Mouse (Mus musculus): Measurements from ENCODE around the gene Dll4. TPM values are rescaled to one million over a fixed set of nuclear protein-coding genes. Genes with fewer than 3 reads are reported as not detected.

Gene Dll4
- polyA plus RNA-seq, 1 experiment from 2014 or later: 22.7 TPM

DNA sequence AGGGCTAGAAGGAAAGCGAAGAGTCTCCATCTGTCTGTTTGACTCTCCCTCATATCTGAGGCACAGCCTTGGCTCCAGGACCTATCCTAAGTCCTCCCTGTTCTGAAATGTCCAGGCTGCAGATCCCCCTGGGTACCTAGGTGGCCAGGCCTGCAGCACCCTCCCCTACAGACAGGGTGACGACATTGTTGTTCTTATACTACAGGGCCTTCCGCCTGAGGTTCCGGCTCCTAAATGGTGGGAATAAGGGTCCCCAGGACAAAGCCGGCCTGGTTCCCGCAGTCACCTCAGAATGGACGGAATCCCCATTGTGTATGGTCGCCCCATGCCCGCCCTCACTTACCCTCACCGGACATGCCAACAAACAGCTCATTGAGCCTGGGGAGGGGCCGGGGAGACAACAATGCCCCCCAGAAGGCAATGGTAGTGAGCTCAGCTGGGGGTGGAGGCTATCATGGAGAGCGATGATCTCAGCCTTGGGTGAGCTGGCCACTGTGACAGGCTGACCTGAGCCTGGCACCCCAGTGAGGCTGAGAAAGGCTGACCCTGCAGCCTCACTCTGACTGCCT is 10.8 kb upstream of the Dll4 start:
- H3K4me3 ChIP-seq (ENCODE audit: low read depth, low read length): no peak overlapping the region
- no peak overlapping the region for H3K9ac ChIP-seq (replicated peaks; ENCODE audit: low read depth)
- ATAC-seq (peak; percentile 76), DNase-seq (ENCODE audit: low spot score) (peak; percentile 63)
- H3K4me2 ChIP-seq (replicated peaks; ENCODE audit: low read depth, low read length): no peak overlapping the region
- TF ChIP-seq CTCF (IDR thresholded peaks at IDR 0.05) (no peak), EP300 (IDR thresholded peaks at IDR 0.05) (no peak)
- H3K4me1 ChIP-seq (ENCODE audit: insufficient read depth, low read depth, low read length): peaks cover 5% of the 10 kb centered on the region; the same call in 1 of the 2 replicates
- 61% methylated on average over 12 of the region's 12 CpGs for WGBS
- H3K27ac ChIP-seq (ENCODE audit: low read length): peak overlapping the region; percentile 88
- no peaks in the 10 kb centered on the region for H3K27me3 ChIP-seq (replicated peaks; ENCODE audit: insufficient read depth, low read length)
- no peaks in the 10 kb centered on the region for H3K36me3 ChIP-seq (ENCODE audit: insufficient read depth, low read length)
- no peaks in the 10 kb centered on the region for H3K9me3 ChIP-seq (ENCODE audit: low read length)

DNA sequence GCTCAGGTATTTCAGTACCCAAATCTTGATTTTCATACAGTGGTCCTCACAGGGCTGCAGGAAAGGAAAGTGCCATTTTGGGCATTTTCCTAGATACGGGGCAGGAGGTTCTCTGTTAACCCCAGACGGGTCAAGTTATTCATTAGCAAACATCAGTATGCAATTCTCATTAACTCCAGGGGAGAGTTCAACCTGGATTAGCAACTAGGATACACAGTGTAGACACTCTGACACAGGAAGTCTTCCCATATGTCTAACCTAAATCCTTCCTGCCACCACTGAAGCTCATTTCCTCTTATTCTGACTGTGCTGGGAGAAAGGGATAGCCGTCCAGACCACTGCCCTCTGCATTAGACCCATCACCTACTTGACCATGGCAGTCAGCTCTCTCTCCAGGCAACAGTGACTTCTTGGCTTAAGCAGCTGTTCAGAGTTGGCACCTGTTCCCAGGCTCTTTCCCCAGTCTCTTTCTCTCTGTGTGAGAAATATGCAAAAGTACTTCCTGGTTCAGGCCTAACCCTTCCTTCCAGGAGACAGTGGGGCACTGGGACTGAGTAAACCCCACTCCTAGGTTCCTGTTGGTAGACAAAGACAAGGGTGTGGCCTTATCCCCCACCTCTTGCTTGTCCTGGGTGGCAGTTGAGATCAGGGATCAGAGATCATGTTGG is 7.4 kb upstream of the Dll4 start:
- Histone ChIP-seq H3K36me3 (ENCODE audit: insufficient read depth, low read length) (no peaks in the 10 kb centered on the region), H3K4me2 (replicated peaks; ENCODE audit: low read depth, low read length) (no peak overlapping the region), H3K9me3 (ENCODE audit: low read length) (no peaks in the 10 kb centered on the region), H3K27ac (ENCODE audit: low read length) (peak overlapping the region; percentile 32), H3K9ac (replicated peaks; ENCODE audit: low read depth) (no peak overlapping the region), H3K4me1 (ENCODE audit: insufficient read depth, low read depth, low read length) (peaks cover 15% of the 10 kb centered on the region; the same call in 1 of the 2 replicates), H3K27me3 (replicated peaks; ENCODE audit: insufficient read depth, low read length) (no peaks in the 10 kb centered on the region; the same call in 1 of the 2 replicates), H3K4me3 (ENCODE audit: low read depth, low read length) (no peak overlapping the region)
- TF ChIP-seq CTCF (IDR thresholded peaks at IDR 0.05) (no peak), EP300 (IDR thresholded peaks at IDR 0.05) (no peak)
- peak; percentile 16; the same call in 1 of the 2 replicates for ATAC-seq
- peak; percentile 65 for DNase-seq (ENCODE audit: low spot score)
- WGBS: 43% methylated on average over 3 of the region's 3 CpGs

DNA sequence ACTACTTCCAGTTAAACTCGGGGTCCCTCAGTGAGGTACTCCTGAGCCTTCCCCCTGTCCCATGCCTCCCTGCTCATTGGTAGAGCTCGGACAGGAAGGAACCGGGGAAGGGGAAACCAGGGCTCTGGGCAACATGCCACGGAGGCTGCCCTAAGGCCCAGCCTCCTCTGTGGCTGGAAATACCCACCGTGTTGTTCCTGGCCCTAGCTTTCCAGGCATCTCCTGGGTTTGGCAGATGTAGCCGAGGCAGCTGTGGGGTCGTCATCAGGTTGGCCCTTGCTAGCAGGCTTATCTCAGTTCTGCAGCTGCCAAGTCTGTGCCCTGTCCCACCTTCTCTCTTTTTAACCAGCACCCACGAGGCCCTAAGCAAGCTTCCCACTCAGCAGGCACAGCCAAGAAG is 5.0 kb upstream of the Dll4 start:
- DNase-seq (ENCODE audit: low spot score): no peak
- Histone ChIP-seq H3K9me3 (ENCODE audit: low read length) (no peaks in the 10 kb centered on the region), H3K4me2 (replicated peaks; ENCODE audit: low read depth, low read length) (no peak overlapping the region), H3K36me3 (ENCODE audit: insufficient read depth, low read length) (no peaks in the 10 kb centered on the region), H3K4me1 (ENCODE audit: insufficient read depth, low read depth, low read length) (peaks cover 24% of the 10 kb centered on the region; the same call in 1 of the 2 replicates), H3K9ac (replicated peaks; ENCODE audit: low read depth) (no peak overlapping the region), H3K27me3 (replicated peaks; ENCODE audit: insufficient read depth, low read length) (peaks cover 8% of the 10 kb centered on the region), H3K4me3 (ENCODE audit: low read depth, low read length) (no peak overlapping the region), H3K27ac (ENCODE audit: low read length) (no peak overlapping the region)
- no peak for ATAC-seq
- no peak for TF ChIP-seq CTCF (IDR thresholded peaks at IDR 0.05)
- no peak for TF ChIP-seq EP300 (IDR thresholded peaks at IDR 0.05)
- 50% methylated on average over 8 of the region's 8 CpGs for WGBS

DNA sequence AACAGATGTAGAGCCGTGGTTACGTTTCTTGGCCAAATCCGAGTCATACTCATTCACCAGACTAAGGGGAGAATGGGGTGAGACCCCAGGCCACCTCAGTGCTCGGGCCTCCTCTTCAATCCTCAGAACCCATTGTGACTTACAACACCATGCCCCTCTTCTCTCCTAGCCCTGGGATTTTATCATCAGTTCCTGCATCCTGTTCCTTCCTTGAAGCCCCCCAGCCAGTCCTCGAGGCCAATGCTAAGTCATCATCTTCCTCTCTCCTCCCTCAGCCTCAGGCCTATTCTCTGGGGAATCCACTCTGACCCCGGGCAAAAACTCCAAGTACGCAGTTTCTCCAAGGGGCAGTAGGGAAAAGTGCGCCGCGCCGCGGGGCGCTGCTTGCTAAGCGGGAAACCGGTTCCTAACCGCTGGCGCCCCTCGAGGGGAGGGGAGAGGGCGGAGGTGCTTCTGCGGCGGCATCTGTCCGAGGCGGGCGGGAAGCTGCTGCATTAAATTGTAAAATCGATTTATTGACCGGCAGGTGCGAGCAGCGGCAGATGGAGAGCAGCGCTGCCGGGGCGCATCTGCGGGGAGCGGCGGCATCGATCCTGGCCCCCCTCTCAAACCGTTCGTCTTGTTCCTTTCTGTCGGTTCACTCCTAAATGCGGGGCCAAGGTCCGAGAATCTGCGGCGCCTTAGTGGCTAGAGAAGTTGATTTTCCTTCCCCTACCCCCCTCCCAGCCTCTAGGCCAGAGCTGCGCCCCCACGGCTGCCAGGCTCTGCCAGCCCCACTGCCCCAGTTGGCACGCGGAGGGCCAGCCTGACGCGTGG is 3.6 kb upstream of the Dll4 start:
- ATAC-seq (no peak), DNase-seq (ENCODE audit: low spot score) (no peak)
- Histone ChIP-seq H3K9ac (replicated peaks; ENCODE audit: low read depth) (no peak overlapping the region), H3K27ac (ENCODE audit: low read length) (no peak overlapping the region), H3K4me2 (replicated peaks; ENCODE audit: low read depth, low read length) (peak overlapping the region; percentile 46), H3K27me3 (replicated peaks; ENCODE audit: insufficient read depth, low read length) (peaks cover 8% of the 10 kb centered on the region), H3K36me3 (ENCODE audit: insufficient read depth, low read length) (no peaks in the 10 kb centered on the region), H3K4me1 (ENCODE audit: insufficient read depth, low read depth, low read length) (peaks cover 27% of the 10 kb centered on the region; the same call in 1 of the 2 replicates), H3K9me3 (ENCODE audit: low read length) (no peaks in the 10 kb centered on the region), H3K4me3 (ENCODE audit: low read depth, low read length) (peak overlapping the region; percentile 21)
- WGBS: 10% methylated on average over 38 of the region's 48 CpGs
- TF ChIP-seq CTCF (IDR thresholded peaks at IDR 0.05) (no peak), EP300 (IDR thresholded peaks at IDR 0.05) (no peak)

DNA sequence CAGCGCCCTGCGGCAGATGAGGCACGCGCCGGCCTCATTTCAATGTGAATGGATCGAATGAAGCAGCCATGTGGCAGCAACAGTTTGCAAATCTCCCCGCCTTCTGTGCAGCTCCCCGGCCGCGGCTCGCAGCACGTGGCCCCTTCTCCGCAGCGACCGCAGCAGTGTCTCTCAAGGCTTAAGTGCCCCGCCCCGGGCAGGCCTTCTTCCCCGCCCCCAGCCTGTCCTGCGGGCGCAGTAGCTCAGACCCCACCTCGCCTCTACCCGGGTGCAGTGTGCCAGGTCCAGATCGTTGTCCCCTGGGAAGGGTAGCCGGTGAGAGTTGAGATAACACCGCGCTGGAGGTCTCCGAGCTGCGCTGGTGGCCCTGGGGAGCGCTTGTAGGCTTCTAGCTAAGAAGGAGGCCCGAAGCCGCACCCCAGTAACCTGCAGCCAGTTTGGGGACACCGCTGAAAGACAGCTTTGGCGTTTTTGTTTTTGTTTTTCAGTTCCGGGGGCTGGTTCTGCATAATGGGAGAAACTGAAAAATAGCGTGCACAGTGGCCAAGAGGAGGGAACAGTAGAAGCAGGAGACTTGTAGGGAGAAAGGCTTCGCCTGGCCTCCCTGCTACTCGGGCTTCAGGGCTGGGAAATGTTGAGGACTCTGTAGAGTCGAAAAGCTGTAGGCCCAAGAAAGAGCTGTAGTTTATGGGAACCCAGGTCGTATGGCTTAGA is 2.8 kb upstream of the Dll4 start:
- peak overlapping the region; percentile 46 for H3K4me2 ChIP-seq (replicated peaks; ENCODE audit: low read depth, low read length)
- DNase-seq (ENCODE audit: low spot score) (peak; percentile 43), ATAC-seq (no peak)
- no peaks in the 10 kb centered on the region for H3K9me3 ChIP-seq (ENCODE audit: low read length)
- no peaks in the 10 kb centered on the region for H3K36me3 ChIP-seq (ENCODE audit: insufficient read depth, low read length)
- H3K27me3 ChIP-seq (replicated peaks; ENCODE audit: insufficient read depth, low read length): peaks cover 8% of the 10 kb centered on the region
- H3K27ac ChIP-seq (ENCODE audit: low read length): no peak overlapping the region
- TF ChIP-seq EP300 (IDR thresholded peaks at IDR 0.05) (no peak), CTCF (IDR thresholded peaks at IDR 0.05) (no peak)
- peak overlapping the region; percentile 21; the same call in 1 of the 2 replicates for H3K4me3 ChIP-seq (ENCODE audit: low read depth, low read length)
- WGBS: 15% methylated on average over 38 of the region's 39 CpGs
- peaks cover 30% of the 10 kb centered on the region; the same call in 1 of the 2 replicates for H3K4me1 ChIP-seq (ENCODE audit: insufficient read depth, low read depth, low read length)
- H3K9ac ChIP-seq (replicated peaks; ENCODE audit: low read depth): no peak overlapping the region

All from lung, postnatal 0 days (tissue).